Mouse (Mus musculus) forebrain, embryonic 16.5 days (tissue): Measurements from ENCODE around the gene Tenm4. TPM values are rescaled to one million over a fixed set of nuclear protein-coding genes. Genes with fewer than 3 reads are reported as not detected.

Experiments used
- ATAC-seq: fragments of 200-750 bp; cut with Nextera tagmentation; 2 replicates; pipeline ENCODE4 v1.8.0; 2017; ENCODE audit warnings: mild to moderate bottlenecking, moderate library complexity
- H3K27ac ChIP-seq: fragments of 300-500 bp; sonication (generic); 2 replicates; pipeline ENCODE4 v1.5.1; 2014; ENCODE audit warnings: low read length, control low read depth
- H3K27me3 ChIP-seq: fragments of 300-500 bp; sonication (generic); replicated peaks from 2 replicates; pipeline ENCODE4 v1.6.1; 2014; ENCODE audit warnings: low read length; ENCODE audit not compliant: control insufficient read depth, insufficient read depth
- H3K36me3 ChIP-seq: fragments of 300-500 bp; sonication (generic); 2 replicates; pipeline ENCODE4 v1.6.1; 2014; ENCODE audit not compliant: control insufficient read depth, insufficient read depth
- H3K4me1 ChIP-seq: fragments of 300-500 bp; sonication (generic); replicated peaks from 2 replicates; pipeline ENCODE4 v1.6.1; 2014; ENCODE audit warnings: low read length; ENCODE audit not compliant: control insufficient read depth, insufficient read depth
- H3K4me2 ChIP-seq: fragments of 300-500 bp; sonication (generic); 2 replicates; pipeline ENCODE4 v1.6.1; 2014; ENCODE audit warnings: mild to moderate bottlenecking, low read length, control low read depth
- H3K4me3 ChIP-seq: fragments of 300-500 bp; sonication (generic); replicated peaks from 2 replicates; pipeline ENCODE4 v1.5.1; 2014; ENCODE audit warnings: mild to moderate bottlenecking, low read length, control low read depth
- H3K9ac ChIP-seq: fragments of 300-500 bp; sonication (generic); replicated peaks from 2 replicates; pipeline ENCODE4 v1.6.1; 2014; ENCODE audit warnings: low read depth, low read length, control low read depth
- H3K9me3 ChIP-seq: fragments of 300-500 bp; sonication (generic); 2 replicates; pipeline ENCODE4 v1.6.1; 2016; ENCODE audit warnings: low read length; ENCODE audit not compliant: control insufficient read depth
- WGBS: fragments of 180-500 bp; shearing (Covaris S2); extraction: QIAGEN DNeasy Blood & Tissue Kit; methylation state at CpG from one replicate; pipeline ENCODE4 v1.1.7; 2014; 5-methylcytosine and 5-hydroxymethylcytosine counted together
- polyA plus RNA-seq: library from polyadenylated mRNA; unstranded; fragments of >200 nt; fragmentation: Nextera tagmentation; extraction: Ambion mirVana; gene quantifications from 2 replicates; pipeline ENCODE4 v1.2.1, GENCODE M21; 2015

Tenm4 gene
- polyA plus RNA-seq, 1 experiment from 2014 or later = 105 TPM

DNA sequence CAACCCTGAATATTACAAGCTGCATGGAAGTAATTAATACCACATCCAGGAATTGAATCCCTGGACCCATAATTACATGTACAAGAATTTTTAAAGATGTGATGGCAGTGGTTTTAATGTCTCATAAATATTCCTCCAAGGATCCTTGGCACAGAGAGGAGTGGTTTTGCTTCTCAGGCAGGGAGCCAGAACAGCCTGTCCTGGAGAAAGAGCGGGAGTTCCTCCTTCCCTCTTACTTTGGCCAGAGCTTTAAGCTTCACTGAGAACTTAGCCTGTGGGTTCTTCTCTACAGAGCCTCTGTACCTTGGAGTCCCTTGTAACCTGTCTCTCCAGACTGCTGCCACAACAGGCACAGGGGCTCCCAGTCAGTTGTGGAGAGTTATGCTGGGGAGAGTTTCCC, 94.9 kb downstream of the Tenm4 start:
- no peaks in the 10 kb centered on the region for H3K9me3 ChIP-seq
- H3K27me3 ChIP-seq = no peaks in the 10 kb centered on the region
- no peak overlapping the region for H3K4me3 ChIP-seq
- H3K27ac ChIP-seq = 0 out of 2 replicates have a peak overlapping the region, but pooled peaks have one; percentile 9
- no peaks in the 10 kb centered on the region for H3K36me3 ChIP-seq
- whole genome bisulfite sequencing = 42% methylated on average over 1 of the region's 1 CpGs
- no peak overlapping the region for H3K4me2 ChIP-seq
- H3K4me1 ChIP-seq = peaks cover 26% of the 10 kb centered on the region
- no peak for ATAC-seq
- no peak overlapping the region for H3K9ac ChIP-seq

DNA sequence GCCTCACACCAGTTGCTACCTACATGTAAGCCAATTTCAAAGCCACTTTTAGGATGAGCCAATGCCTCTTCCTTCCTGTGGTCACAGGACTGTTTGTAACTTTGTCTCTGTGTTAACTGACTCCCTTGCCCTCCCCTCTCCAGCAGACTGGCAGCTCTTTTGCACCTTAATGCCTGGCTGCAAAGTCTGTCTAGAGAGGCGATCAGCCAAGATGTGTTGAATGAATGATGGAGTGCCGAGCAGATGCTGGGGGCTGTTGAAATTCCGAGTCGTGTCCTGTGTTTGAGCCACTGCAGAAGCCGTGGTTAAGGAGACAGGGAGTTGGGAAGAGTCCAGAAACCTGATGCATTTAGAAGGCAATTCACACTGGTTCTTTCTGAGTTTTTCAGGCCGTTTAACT, 96.2 kb downstream of the Tenm4 start:
- peak; percentile 81 for ATAC-seq
- Histone ChIP-seq H3K4me2 (no peak overlapping the region), H3K9me3 (no peaks in the 10 kb centered on the region), H3K27me3 (no peaks in the 10 kb centered on the region), H3K4me3 (no peak overlapping the region), H3K36me3 (no peaks in the 10 kb centered on the region), H3K27ac (no peak overlapping the region), H3K4me1 (peaks cover 35% of the 10 kb centered on the region), H3K9ac (no peak overlapping the region)
- WGBS = 19% methylated on average over 6 of the region's 6 CpGs

DNA sequence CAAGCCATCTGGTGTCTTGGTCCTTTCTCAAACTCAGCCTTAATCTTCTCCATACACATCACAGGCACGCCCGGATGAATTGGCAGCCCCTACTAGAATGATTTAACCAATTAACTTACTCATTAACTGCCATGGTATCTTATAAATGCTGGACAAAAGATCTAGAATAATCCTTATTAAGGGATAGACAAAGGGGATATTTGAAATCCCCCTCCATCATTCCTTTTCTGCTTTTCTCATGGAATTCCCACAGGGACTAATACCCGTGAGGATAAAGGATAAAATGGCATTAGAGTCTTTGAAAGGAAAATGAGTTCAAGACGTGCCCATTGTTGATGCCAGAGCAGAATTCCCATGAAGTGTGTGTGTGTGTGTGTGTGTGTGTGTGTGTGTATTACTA, 99.6 kb downstream of the Tenm4 start:
- no peak overlapping the region for H3K4me2 ChIP-seq
- peaks cover 34% of the 10 kb centered on the region for H3K4me1 ChIP-seq
- no peaks in the 10 kb centered on the region for H3K27me3 ChIP-seq
- ATAC-seq = peak; percentile 24; the same call in 1 of the 2 replicates
- no peak overlapping the region for H3K9ac ChIP-seq
- H3K36me3 ChIP-seq = no peaks in the 10 kb centered on the region
- 8% methylated on average over 4 of the region's 4 CpGs for WGBS
- H3K9me3 ChIP-seq = no peaks in the 10 kb centered on the region
- no peak overlapping the region for H3K4me3 ChIP-seq
- no peak overlapping the region for H3K27ac ChIP-seq

DNA sequence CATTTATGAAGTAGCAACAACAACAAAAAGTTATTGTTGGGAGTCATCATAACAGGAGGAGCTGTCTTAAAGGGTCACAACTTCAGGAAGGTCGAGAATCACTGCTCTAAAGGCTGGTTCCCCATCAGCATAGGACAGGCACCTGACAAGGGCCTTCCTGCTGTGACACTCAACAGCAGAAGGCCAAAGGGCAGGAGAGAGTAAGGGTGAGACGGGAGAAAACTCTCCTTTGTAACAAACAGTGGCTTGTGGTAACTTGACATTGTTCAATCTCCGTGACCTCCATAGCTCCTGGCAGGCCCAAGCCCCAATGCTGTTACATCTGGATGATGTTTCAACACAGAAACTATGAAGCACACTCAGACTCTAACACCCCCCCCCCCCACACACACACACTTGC, 101.0 kb downstream of the Tenm4 start:
- H3K4me2 ChIP-seq = no peak overlapping the region
- no peaks in the 10 kb centered on the region for H3K9me3 ChIP-seq
- H3K27me3 ChIP-seq = no peaks in the 10 kb centered on the region
- no peak overlapping the region for H3K9ac ChIP-seq
- H3K4me1 ChIP-seq = peaks cover 30% of the 10 kb centered on the region
- no peak overlapping the region for H3K4me3 ChIP-seq
- 45% methylated on average over 3 of the region's 3 CpGs for WGBS
- no peak overlapping the region for H3K27ac ChIP-seq
- no peak for ATAC-seq
- H3K36me3 ChIP-seq = no peaks in the 10 kb centered on the region

DNA sequence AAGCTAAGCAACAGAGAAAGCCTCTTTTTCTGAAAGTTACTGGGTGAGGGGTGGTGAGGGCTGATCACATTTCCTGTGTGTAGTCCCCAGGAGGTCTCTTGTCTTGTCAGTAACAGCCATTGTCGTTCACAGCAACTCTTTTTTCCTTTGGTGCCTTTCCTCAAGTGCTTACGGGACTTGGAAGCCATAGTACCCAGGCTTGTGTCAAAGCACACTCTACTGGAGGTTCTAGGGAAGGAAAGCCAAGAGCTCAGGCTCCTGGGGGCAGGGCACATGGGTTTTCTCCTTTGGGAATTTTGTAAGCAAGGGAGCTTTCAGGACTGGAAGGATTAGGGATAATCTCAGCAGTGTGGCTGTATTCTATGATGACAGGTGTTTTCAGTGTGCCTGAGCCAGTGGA, 103.4 kb downstream of the Tenm4 start:
- Histone ChIP-seq H3K4me2 (no peak overlapping the region), H3K9ac (no peak overlapping the region), H3K27me3 (no peaks in the 10 kb centered on the region), H3K9me3 (no peaks in the 10 kb centered on the region), H3K27ac (no peak overlapping the region), H3K4me3 (no peak overlapping the region), H3K4me1 (peaks cover 40% of the 10 kb centered on the region), H3K36me3 (no peaks in the 10 kb centered on the region)
- 79% methylated on average over 2 of the region's 2 CpGs for WGBS
- ATAC-seq = no peak

DNA sequence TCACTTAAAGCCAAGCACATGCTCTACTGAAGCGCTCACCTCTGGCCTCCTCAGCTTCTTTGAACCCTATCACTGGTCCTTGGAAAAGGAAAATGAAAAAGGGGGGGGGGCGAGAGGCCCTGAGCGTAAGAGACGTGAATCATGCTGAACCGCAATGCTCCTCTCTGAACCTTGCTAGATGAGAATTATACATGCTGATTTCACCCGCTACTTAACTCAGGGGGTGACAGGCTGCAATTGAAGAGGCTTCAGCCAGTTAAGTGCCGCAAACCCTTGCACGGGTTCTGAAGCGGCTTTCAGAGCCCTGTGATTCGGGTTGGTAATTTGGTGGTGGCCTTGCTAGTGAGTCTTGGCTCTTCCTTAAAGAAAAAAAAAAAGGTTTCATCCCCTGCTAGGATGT, 106.5 kb downstream of the Tenm4 start:
- H3K4me1 ChIP-seq = peaks cover 31% of the 10 kb centered on the region
- H3K9ac ChIP-seq = peak overlapping the region; percentile 12; the same call in 1 of the 2 replicates
- no peaks in the 10 kb centered on the region for H3K9me3 ChIP-seq
- peak overlapping the region; percentile 6; the same call in 1 of the 2 replicates for H3K4me2 ChIP-seq
- H3K36me3 ChIP-seq = no peaks in the 10 kb centered on the region
- WGBS = 12% methylated on average over 10 of the region's 10 CpGs
- no peak overlapping the region for H3K27ac ChIP-seq
- no peaks in the 10 kb centered on the region for H3K27me3 ChIP-seq
- no peak overlapping the region for H3K4me3 ChIP-seq
- peak; percentile 68 for ATAC-seq

DNA sequence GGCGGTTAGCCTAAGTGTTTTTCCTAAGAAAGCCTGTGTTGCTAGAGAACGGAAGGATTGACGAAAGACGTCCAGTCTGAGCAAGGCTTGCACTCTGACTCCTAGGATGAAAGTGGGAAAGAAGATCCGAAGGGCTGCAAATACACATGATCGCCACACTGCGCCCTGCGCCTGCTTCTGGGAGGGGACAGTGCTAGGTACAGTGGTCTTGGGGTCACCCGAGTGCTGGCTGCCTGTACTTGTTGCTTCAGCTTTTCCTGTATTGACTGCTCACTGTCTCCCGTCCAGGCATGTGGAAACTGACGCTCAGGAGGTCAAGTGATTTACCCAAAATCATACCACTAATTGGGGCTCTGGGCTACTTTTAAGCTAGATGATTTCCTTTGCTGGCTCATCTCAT, 107.3 kb downstream of the Tenm4 start:
- H3K4me1 ChIP-seq = peaks cover 31% of the 10 kb centered on the region
- H3K9me3 ChIP-seq = no peaks in the 10 kb centered on the region
- H3K9ac ChIP-seq = no peak overlapping the region
- no peak overlapping the region for H3K27ac ChIP-seq
- no peaks in the 10 kb centered on the region for H3K36me3 ChIP-seq
- ATAC-seq = peak; percentile 7; the same call in 1 of the 2 replicates
- no peaks in the 10 kb centered on the region for H3K27me3 ChIP-seq
- 44% methylated on average over 11 of the region's 11 CpGs for WGBS
- no peak overlapping the region for H3K4me3 ChIP-seq
- H3K4me2 ChIP-seq = no peak overlapping the region

DNA sequence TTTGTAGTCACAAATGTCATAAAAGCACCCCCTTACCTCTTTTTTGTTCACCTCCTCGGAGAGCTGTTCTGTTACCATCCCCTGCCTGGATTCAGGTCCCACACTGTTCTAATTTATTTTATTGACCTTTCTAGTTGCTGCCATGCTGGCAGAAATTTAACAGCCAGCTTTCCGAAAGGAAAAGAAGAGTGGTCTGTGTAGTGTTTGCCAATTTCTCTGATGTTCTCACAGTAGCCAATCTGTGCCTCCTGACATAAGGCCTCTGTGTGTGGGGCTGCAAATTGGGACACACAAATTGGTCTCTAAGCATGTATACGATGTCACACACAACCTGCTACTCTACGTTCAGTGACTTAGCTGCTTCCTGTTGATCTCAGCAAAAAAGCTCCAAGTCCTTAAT, 109.7 kb downstream of the Tenm4 start:
- peaks cover 31% of the 10 kb centered on the region for H3K4me1 ChIP-seq
- H3K4me3 ChIP-seq = no peak overlapping the region
- H3K27me3 ChIP-seq = no peaks in the 10 kb centered on the region
- 45% methylated on average over 4 of the region's 4 CpGs for WGBS
- H3K4me2 ChIP-seq = no peak overlapping the region
- ATAC-seq = peak; percentile 21; the same call in 1 of the 2 replicates
- 0 out of 2 replicates have a peak overlapping the region, but pooled peaks have one; percentile 30 for H3K27ac ChIP-seq
- H3K9ac ChIP-seq = no peak overlapping the region
- H3K9me3 ChIP-seq = no peaks in the 10 kb centered on the region
- H3K36me3 ChIP-seq = no peaks in the 10 kb centered on the region

DNA sequence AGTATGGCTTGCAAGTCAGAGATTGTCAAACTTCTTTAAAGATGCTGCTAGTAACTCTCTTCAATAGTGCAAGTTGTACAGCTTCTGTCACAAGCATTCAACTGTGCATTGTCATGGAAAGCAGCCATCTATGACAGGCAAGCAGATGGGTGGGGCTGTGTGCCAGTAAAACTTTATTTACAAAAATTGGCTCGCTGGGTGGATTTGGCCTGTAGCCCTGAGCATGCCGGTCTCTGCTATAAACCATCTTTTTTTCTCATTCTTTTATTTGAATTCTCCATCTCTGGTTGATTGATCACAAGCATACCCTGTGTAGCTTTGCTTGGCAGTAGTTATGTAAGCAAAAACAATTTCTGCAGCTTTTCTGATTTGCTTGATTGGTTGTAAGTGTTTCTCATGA, 119.5 kb downstream of the Tenm4 start:
- ATAC-seq = peak; percentile 84
- H3K27ac ChIP-seq = peak overlapping the region; percentile 58
- H3K4me3 ChIP-seq = no peak overlapping the region
- H3K4me2 ChIP-seq = no peak overlapping the region
- no peak overlapping the region for H3K9ac ChIP-seq
- no peaks in the 10 kb centered on the region for H3K36me3 ChIP-seq
- no peaks in the 10 kb centered on the region for H3K27me3 ChIP-seq
- 15% methylated on average over 2 of the region's 2 CpGs for WGBS
- no peaks in the 10 kb centered on the region for H3K9me3 ChIP-seq
- peaks cover 17% of the 10 kb centered on the region for H3K4me1 ChIP-seq

DNA sequence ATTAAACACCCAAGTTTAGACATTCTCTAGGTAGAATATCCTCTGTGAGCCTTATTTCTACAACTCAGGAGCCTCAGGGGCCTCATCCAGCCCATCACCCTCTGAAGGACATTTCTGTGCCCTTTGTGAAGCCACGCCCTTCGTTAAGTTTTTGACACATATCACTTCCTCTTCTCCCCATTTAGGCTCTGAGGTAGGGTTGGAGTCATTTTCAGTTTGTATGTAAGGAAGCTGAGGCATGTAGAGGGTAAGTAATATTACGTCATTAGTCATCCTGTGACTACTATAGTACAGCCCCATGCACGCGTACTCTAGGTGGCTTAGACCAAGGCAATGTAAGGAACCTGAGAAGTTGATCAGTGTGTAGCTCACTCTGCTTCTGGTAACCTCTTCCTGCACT, 124.9 kb downstream of the Tenm4 start:
- H3K4me3 ChIP-seq = no peak overlapping the region
- no peak overlapping the region for H3K9ac ChIP-seq
- H3K27ac ChIP-seq = no peak overlapping the region
- H3K4me2 ChIP-seq = no peak overlapping the region
- no peaks in the 10 kb centered on the region for H3K27me3 ChIP-seq
- no peaks in the 10 kb centered on the region; the same call in 1 of the 2 replicates for H3K36me3 ChIP-seq
- WGBS = 98% methylated on average over 5 of the region's 5 CpGs
- no peaks in the 10 kb centered on the region for H3K9me3 ChIP-seq
- ATAC-seq = no peak
- peaks cover 12% of the 10 kb centered on the region for H3K4me1 ChIP-seq
